1 mouse cellular context compared by ENCODE assay signal in the genomic region with DNA sequence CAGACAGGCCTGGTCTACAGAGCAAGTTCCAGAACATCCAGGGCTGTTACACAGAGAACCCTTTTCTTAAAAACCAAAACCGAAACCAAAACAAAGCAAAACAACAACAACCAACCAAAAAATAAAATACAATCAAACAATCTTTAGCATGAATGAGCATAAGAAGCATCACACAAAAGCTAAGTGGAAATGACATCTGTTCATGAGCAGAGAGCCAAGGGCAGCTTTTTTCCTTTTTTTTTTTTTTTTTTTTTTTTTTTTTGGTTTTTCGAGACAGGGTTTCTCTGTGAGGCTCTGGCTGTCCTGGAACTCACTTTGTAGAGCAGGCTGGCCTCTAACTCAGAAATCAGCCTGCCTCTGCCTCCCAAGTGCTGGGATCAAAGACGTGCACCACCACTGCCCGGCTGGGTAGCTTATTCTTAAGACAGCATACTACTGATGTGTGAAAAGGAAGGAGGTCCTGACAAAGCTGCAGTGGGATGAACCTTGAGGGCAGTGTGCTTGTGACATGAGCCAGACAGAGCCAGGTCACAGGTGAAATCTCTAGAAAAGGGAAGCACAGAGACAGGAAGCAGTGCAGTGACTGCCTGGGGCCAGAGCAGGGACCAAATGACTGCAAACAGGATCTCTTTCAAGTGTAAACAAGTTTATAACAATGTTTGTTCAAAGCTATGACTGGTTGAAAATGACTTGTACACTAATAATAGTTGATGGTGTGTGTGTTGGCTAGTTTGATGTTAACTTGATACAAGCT.
TF ChIP-seq lines count a peak whose summit lies in the region.

No protein-coding gene starts in this region.

TF ChIP-seq in MEL, 35 proteins besides CTCF, POLR2A, EP300 and RAD21:
- TF ChIP-seq ZNF384 (IDR thresholded peaks at IDR 0.05; ENCODE audit: low read depth, low read length) (peak; percentile 70), GATA1 (IDR thresholded peaks at IDR 0.05; ENCODE audit: low read depth, low read length) (no peak)
